Mouse (Mus musculus) brain, adult 2 months (tissue): ENCODE data around the gene Olfr293.

ENCODE experiments used
- DNase-seq: peaks from one replicate; pipeline ENCODE4 v3.0.0; 2011; ENCODE audit warnings: low read depth, low spot score

Olfr293 gene

GRCm38 (mm10) chr7:86648761-86649160 is at the start of gene Olfr293:
Gene Olfr293 (plus strand): TSS chr7:86649061.
- no peak for DNase-seq

DNA sequence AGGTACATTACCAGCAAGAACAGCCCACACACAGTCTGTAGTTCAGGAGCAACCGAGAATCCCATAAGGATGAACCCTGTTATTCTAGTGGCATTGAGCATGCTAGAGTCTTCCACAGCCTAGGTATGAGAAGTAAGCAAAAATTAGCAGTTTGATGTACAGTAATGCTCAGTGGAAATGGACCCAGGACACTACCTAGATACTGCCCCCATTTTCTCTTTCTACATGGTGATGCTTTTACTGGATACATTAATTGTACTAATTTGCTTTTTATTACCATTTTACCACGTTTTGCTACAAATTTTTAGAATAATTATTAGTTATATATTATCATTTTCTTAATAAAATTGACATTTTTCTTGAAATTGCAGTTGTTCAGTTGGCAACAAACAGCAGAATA is 32.3 kb upstream of the Olfr293 start, which contains the start of gene Olfr294:
Gene Olfr294 (minus strand): TSS at position 101 of the 400 bp plus-strand sequence.
- no peak for DNase-seq

DNA sequence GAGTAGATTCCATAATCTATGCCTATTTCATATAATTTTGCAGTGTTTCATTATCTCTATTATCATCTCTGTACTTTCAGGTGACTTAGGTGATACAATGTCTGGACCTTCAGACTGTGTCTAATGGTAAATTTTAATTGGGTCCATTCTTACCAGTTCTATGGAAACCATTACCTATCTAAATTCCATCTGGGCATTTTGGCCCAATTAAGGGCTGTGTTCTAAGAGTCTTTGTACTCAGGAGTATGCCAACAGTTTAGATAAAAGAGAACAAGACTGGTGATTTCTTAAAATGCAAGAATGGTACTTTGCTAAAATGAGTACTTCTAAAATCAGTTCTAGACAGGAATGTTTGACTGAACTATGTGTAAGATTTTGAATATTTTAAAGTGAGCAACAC is 39.2 kb downstream of the Olfr293 start, which contains the start of gene Olfr292:
Gene Olfr292 (plus strand): TSS at position 301 of the 400 bp plus-strand sequence.
- DNase-seq: no peak
